Mouse (Mus musculus): Measurements from ENCODE around the gene Prdm16. TPM values are rescaled to one million over a fixed set of nuclear protein-coding genes. Genes with fewer than 3 reads are reported as not detected.
A peak's percentile ranks its signal among the peaks of the same experiment; 100 is the strongest.

Gene Prdm16
- total RNA-seq, 2 experiments from 2014 or later = 9.1 to 9.9 TPM

DNA sequence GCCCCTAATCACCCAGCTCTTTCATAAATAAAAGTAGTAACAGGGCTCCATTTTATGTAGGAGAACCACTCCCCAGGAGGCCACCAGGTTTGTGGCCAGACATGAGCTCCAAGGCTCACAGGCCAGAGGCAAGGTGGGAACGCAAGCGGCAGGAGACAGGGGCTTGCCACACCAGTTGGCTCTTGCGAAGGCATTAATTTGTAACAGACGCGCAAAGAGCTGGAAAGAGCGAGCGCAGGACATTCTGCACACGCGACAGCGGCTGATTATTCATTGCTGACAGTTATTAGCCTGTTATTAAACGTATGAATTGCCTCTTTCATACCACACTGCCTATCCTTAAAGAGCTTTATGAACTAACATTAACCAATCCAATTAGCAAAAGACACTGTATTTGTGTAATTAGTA is 144.0 kb downstream of the Prdm16 start:
- intact Hi-C loops (cut with DNase I) = no loop called here
- no peak for DNase-seq

DNA sequence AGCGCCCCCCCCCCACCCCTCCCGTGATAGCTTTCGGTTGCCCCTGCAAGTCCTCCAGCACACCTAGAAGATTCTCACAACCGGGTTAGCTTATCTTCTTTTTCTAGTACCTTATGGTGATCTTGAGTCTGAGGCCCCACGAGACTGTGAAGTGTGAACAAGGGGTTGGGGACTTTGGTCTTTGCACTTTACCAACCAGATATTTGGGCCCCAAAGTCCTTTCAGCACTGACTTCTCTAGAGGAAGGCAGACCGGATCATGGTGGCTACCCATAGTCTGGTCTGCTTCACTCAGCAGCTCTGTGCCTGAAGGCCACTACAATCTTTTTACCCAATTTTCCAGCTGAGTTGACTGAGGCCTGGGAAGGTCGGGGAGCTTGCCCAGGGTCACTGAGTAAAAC is 144.4 kb downstream of the Prdm16 start:
- intact Hi-C loops (cut with DNase I) = no loop called here
- DNase-seq = no peak

DNA sequence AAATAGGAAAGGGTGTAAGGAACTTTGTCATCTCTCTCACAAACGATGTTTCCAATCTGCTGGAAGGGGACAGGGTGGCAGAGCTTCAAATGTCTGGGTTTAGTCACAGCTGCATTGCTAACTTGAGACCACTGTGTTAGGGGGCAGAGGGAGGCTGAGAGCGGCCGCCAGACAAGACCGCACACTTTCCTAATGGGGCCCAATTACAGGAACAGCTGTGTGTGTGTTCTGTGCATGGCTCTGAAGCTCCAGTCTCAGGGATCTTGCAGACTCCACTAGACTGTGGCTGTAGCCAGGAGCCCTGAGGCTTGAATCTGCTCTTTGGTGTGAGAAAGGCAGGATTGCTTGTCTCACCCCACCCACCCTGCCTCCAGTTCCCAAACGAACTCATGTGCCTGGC is 148.6 kb downstream of the Prdm16 start:
- no peak for DNase-seq
- intact Hi-C loops (cut with DNase I) = no loop called here

DNA sequence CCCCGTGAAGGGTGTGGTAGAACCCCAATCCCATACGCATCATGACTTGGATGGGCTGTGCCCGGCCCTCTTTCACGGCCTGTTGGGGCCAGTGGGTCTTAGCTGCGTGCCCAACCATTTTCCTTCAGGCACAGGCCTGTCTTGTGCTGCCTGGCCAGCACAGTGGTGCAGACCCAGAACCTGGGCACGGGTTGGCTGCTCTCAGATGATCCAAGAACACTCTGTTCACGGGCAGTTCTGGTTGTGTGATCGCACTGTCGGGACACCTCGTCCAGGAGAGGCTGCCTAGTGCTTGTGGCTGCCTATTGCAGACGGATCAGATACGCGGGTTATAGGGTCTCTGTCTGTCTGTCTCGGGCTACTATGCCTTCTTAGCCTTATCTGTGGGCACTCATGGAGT is 154.0 kb downstream of the Prdm16 start:
- no peak for DNase-seq
- intact Hi-C loops (cut with DNase I) = no loop called here

DNA sequence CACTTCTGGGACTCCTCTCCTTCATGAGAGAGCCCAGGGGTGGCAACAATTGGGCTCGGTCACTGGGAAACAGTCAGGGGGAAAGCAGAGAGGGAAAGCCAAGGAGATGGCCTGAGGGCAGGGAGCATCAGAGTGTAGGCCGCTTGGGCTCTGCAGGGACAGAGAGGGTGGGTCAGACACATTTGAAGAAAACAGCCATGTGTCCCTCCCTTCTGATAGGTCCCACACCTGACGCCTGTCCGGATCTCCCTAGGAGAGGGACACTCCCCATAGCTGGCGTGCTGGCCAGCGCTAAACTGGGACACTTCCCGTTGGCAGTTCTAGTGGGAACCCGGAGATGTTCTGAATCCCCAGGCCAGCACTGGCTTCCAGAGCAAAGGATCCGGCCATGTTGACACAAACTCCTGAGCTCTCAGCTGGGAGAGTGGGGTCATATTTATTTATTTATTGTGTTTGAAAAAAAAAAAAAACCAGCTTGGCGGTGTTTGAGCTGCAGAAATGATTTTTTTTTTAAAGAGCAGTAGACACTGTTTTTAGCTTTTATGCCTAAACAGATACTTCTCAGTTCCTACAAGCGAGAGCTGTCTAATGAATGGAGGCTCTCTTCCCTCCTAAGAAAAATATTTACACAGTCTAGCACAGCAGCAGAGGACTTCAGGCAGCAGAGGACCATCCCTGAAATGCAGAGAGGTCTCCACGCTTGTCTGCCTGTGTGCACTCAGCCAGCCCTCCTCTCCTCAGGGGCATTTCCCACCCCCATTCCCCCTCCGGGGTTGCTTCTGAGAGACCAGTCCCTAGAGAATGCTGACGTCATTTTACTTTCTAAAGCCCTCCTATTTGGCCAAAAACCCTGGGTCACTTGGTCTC is 154.7 kb downstream of the Prdm16 start:
- intact Hi-C loops (cut with DNase I) = no loop called here

DNA sequence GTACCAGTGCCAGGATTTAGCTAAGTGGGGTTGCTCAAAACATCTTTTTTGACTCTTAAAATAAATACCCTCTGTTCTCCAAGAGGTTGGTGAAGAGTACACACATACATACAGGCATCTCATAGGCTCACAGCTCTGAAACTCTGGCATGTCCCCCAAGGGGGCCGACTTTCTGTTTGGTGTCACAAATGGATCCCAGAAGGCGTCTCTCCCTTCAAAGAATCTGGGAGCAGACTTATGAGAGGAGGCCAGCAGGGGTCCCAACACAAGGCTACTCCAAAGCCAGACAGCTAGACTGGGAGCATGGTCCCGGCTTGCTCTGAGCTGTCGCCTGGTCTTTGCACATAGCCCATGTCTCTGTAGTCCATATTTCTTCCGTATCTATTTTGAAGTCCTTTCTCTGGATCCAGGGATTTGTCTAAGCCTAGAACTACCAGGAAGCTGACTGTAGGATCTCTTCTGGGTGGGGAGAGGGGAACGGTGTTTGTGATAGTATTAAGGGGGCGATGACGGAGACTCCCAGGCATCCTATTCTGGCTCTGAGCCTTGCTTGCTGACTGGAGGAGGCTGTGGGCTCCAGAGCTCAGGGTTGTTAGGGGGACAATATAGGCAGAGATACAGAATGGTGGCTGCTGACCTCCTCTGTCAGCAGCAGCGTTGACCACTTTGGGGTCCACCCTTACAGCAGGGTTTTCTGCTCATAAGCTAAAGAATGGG is 156.0 kb downstream of the Prdm16 start:
- no peak for DNase-seq
- intact Hi-C loops (cut with DNase I) = no loop called here

More for the DNA sequence above, 154.7 kb downstream of the Prdm16 start:
- no peak for DNase-seq

DNA sequence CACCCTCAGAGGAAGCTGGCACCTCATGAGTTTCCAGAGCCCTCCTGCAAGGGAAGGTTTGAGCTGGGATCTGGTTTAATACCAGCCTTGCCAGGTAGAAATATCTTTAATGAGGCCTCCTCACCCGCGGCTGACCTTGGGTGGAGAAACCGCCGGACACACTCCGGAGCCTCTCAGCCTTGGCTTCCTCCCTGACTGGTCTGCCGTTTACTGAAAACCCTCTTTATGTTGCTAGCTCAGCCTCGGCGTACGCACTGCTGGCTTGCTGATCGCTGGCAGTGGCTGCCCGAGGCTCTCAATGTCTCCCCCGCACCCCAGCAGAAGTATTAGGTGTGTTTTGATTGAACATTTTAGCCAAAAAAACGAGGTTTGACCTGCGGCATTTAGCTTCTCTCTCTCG is 156.5 kb downstream of the Prdm16 start:
- DNase-seq = no peak
- intact Hi-C loops (cut with DNase I) = no loop called here

DNA sequence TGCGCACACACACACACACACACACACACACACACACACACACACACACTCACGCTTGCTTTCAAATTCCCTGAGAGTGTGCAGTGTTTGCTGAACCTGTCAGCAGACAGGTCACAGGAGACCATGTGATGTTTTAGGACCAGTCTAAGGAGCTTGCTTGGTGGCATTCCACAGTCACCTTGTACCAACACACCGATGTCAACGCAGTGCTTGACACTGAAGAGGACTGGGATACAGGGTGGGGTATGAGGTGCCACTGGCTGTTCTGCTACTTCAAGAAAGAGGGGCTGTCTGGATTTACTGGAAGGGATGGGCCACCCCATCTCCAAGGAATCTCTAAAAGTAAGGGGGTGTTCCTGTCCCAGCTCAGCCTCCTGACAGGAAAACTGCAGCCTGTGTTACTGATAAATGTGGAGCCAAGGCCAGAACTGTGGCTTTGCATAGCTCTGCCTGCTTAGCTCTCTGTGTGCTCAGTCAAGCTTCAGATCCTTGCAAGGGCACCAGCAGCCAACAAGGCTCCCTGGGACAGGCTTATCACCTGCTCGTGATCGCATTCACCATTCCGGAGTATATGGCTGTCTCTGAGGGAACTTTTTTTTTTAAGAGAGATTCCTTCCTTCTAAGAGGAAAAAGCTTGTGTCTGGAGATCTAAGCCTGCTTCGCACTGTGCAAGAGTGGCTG is 157.6 kb downstream of the Prdm16 start:
- intact Hi-C loops (cut with DNase I) = no loop called here

DNA sequence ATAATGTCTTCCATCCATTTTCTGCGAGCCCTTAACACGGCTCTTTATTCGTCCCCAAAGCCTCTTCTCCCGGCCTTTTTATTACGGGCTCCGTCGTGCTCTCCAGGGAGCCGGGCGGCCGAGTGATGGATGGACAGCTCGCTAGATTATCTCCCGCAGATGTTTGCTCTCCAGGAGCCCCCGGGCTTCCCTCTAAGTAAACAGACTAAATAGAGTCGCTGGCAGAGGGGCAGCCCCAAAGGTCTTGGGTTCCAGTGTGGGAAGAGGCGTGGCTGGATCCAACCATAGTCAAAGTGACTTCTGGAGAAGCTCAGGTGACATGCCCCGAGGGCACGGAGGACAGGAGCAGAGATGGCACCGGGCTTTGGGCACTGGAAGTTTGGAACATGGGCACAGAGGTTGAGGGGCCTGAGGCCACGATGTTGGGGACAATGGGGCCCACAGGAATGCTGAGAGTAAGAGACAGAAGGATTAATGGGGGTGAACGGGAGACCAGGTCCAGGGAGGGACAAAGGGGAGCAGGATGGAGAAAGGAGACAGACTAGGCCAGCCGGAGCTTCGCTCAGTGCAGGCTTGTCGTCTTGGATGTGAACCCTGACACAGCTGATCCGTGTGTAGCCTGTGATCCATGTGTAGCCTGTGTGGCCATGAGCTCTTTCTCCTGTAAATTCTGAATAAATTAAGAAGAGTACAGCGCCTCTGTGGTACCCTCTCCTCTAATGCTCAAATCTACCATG is 162.9 kb downstream of the Prdm16 start:
- intact Hi-C loops (cut with DNase I) = no loop called here
- DNase-seq = no peak

More for the DNA sequence above, 157.6 kb downstream of the Prdm16 start:
- DNase-seq = no peak

DNA sequence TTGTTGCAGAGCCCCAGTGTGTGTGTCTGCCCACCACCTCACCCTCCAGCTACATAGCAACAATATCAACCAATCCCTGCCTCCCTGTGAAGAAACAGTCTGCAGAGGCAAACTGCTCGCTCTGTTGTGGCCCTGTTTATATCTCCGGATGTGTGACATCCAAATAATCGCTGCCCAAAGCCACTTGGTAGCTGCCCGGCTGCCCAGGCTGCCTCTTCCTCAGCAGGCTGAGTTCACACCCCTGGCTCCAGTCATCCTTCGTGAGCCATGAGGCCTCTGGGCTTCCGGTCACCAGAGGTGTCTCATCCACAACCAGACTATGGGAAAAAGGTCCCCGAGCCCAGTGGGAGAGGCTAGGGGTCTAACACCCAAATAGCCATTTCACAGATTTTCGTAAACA is 164.1 kb downstream of the Prdm16 start:
- intact Hi-C loops (cut with DNase I) = no loop called here
- no peak for DNase-seq

DNA sequence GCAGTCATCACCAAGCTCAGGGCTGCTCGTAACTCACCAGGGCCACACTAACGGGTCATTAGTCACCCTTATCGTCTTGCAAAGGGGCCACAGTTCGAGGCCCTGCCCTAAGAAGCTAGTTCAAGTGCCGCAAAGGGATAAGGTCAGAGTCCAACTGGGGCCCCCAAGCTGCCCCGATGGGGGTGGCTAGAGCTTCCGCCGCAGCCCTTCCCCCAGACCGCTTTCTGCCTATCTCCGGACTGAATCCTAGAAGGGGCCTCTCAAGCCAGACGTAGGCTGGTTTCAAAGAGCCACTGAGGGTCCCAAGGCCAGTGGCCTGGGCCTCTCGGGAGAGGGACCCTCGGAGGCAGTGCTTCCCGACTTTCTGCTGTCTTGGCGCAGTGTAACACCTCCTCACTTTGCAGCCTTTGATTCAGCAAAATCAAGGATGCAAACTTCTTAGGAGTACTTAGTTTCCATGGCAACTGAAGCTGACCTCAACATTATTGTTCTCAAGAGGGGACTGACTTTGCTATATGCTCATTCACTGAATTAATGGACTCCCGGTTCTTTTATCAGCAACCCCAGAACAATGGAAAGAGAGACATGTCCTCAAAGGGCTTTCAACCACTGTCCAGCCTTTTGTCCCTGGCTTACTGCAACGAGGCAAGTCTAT is 165.1 kb downstream of the Prdm16 start:
- intact Hi-C loops (cut with DNase I) = no loop called here
- DNase-seq = no peak

DNA sequence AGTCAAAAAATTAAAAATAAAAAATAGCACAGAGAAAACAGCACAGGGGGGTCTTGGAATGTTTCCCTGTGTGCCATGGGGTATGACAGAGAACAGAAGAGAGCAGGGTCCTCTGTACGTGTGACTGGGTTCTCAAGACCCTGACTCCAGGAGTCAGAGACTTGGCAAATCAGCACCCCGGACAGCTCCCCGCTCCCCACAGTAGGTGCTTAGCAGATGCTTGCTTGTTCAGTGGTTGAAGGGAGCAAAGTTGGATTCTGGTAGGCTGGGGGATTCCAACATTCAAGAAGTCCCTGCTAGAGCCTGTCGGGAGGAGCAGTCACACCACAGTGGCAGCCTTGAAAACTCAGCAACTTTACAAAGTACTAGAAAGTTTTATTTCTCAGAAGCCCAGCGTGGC is 170.4 kb downstream of the Prdm16 start:
- DNase-seq = no peak
- intact Hi-C loops (cut with DNase I) = no loop called here

DNA sequence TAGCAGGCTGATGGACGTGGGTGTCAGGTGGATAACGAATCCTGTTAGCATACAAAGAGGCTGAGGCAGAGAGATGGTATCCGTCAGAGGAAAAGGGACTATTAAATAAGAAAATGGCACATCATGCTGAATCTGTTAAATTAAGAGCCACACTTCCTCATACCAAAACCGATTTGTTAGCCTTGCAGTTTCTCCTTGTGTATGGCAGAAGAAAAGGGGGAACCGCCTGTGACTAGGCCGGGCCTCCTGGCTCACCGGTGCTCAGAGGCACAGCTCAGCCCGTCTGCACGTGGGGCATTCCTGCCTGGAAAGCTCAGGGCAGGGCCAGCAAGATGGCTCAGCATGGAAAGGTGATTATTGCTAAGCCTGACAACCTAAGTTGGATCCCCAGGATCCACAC is 171.6 kb downstream of the Prdm16 start:
- DNase-seq = no peak
- intact Hi-C loops (cut with DNase I) = no loop called here

DNA sequence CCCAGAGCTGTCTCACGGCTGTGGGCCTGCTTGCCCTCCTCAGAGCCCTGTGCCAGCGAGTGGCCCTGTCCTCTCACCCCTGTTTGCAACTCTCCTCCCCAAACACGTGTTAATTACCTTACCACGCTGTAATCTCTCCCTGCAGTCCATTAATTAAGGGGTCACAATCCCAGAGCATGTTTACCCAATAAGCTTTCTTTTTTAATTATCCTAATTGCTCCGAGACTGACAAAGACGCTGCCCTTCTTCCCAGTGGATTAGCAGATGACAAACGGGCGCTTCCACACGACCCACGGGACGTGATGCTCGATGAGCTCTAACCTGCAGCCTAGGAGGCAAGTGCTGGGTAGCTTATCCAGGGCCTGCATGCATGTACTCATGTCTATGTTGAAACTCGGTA is 176.7 kb downstream of the Prdm16 start:
- intact Hi-C loops (cut with DNase I) = no loop called here
- no peak for DNase-seq

DNA sequence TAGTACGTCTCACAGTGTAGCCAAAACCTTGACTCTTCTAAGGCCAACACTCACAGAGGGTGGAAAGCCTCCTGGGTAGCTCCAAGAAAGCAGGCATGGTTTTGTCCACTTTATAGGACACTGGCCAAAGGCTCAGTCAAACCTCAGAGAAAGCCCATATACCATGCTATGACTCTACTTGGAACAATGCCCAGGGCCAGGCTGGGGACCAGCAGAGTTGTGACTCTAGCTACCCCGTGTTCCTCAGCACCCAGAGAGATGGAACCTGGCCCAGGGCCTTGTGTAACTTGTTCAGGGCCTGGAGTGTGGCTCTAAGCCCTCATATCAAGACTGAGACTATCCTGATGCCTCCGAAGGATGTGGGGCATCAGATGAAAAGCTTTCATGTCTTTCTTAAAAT is 178.9 kb downstream of the Prdm16 start:
- intact Hi-C loops (cut with DNase I) = no loop called here
- DNase-seq = no peak

DNA sequence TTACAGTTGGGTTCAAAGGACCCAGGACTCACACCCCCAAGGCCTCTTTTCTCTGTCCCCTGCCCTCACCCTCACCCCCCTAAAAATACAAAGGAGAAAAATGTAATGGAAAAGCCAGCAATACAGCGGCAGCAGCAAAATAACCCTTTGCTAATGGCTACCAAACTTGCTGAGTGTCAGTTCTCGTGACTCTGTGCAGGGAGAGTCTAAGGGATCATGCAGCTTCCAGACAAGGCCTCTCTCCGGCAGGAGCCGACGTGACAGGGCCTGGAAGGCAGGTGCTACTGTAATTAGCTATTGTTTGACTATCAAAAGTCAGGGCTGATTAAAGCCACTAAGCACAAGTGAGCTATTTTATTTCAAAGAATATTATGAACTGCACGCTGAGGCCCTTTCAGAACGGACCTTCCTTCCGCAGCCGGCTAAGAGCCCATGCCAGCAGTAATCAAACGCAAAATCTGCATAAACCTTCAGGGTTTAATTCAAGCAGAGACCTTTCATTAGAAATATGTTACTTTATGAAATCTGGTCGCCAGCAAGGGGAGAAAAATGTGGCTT is 180.3 kb downstream of the Prdm16 start:
- DNase-seq = no peak
- intact Hi-C loops (cut with DNase I) = no loop called here

DNA sequence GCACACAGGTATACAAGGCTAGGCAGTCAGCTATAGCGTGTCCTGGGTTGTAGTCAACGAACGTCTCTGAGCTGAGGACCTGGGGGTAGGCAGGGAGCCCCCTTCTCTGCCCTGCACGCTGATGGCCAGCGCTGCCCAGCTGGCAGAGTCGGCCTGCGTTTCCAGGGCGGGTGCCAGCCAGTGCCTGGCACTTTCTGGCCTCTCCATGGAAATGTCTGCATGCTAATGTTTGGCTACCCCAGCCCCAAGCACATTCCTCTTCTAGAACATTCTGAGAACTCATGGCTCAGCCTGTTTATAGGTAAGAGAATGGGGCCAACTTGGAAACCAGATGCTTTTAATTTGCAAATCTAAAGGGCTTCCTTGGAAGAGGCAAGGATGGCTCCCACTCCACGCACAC is 186.2 kb downstream of the Prdm16 start:
- intact Hi-C loops (cut with DNase I) = no loop called here
- no peak for DNase-seq

DNA sequence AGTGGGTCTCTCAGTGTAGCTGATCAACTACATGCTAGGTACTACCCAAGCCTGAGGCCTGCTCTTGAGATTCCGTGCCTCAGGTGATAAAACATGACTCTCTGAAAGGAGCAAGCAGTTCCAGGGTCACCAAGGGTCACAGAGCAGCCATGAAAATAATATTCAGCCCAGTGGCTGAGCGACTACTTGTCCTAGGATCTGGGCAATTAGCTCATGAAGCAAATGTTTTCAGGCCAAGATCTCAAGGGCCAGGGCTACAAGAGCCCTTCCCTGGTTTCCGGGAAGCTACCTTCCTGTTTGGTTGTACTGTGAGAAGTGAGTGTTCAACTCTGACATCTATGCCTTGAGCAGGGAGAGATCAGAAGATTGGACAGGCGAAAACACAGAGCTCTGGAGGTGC is 186.6 kb downstream of the Prdm16 start:
- intact Hi-C loops (cut with DNase I) = no loop called here

DNA sequence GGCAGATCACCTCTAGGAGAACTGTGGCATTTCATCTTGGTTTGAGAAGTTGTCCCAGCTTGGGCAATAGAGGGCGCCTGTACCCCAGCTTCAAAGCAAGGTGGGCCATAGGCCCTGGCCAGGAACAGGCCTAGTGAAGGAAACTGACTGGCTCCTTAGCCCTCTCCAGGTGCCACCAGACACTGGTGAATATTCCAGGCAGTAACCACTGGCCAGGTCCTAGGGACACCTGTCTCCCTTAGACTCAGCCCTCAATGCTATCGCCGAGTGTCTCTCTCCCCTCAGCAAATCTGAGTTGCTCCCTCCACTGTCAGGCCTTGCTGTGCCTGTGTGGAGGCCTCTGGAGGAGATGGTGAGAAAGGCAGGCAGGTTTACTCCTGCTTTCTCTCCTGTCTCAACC is 187.3 kb downstream of the Prdm16 start:
- peak; percentile 56 for DNase-seq
- intact Hi-C loops (cut with DNase I) = loop anchor here (10.0 kb wide), 1 partner anchor 115 kb away; the partner anchor contains the start of gene B230104I21Rik

More for the DNA sequence above, 186.6 kb downstream of the Prdm16 start:
- no peak for DNase-seq

DNA sequence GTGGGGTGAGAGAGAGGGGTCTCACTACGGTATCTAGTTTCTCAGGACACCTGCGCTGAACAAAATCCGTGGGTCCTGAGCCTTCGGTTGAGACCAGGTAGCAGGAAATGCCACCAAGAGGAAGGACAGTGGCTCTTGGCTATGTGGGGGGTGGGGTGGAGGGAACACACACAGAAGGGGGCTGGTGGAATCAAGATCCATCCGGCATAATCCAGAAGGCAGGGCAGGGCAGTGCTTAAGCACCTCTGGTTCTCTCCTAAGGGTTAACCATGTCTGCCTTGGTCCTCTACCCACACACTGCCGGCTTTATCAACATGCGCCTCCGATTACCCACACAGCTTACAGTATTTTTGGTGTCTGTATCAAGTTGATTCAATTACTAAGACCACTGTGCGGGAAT is 191.0 kb downstream of the Prdm16 start:
- intact Hi-C loops (cut with DNase I) = loop anchor here (10.0 kb wide), 1 partner anchor 111 kb away; the partner anchor contains the start of gene B230104I21Rik
- DNase-seq = no peak

All from left cerebral cortex, postnatal 4 days (tissue).